Comparison of ENCODE assay signal across 19 mouse cellular contexts in the genomic region with DNA sequence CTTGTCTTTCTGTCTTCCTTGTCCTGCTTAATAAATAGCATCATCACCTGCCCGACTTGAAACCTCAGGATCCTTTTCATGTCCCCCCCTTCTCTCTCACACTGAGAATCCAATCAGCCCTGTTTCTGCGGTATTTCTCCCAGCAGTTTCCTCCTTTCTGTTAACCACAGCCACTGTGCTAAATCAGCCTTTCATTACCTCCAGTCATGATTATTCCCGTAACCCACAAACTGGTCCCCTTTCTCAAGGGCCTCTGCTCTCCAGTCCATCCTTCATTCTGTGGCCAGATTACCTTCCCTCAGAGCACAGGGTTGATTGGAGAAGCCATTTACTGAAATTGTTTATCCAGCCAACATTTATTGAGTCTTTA. TPM values are rescaled to one million over a fixed set of nuclear protein-coding genes. Genes with fewer than 3 reads are reported as not detected.
DNase-seq lines count a peak whose midpoint lies in the region; ATAC-seq and TF ChIP-seq lines count a peak whose summit lies in the region.
"Had no signal": no experiment of that assay in that cellular context is flagged by ENCODE, and none has a peak within 500 bp of the region (broad histone marks: within the 10 kb centered on the region; RNA-seq: fewer than 3 reads in every experiment).

A gene (minus strand): TSS at position 269 of the 370 bp plus-strand sequence.

- peaks cover 7% of the 10 kb centered on the region; the same call in 1 of the 2 replicates for H3K27me3 ChIP-seq in heart, embryonic 10.5 days (ENCODE audit: insufficient read depth, poor library complexity, severe bottlenecking)
- peaks cover 5% of the 10 kb centered on the region; the same call in 1 of the 2 replicates for H3K27me3 ChIP-seq in lung, embryonic 15.5 days
- H3K27me3 ChIP-seq in stomach, postnatal 0 days (ENCODE audit: control insufficient read depth, insufficient read depth, low read length) = no peaks in the 10 kb centered on the region
- H3K27me3 ChIP-seq: hindbrain, embryonic 15.5 days; neural tube, embryonic 13.5 days had no signal

- no peaks in the 10 kb centered on the region for H3K36me3 ChIP-seq in heart, embryonic 10.5 days
- H3K36me3 ChIP-seq in lung, embryonic 15.5 days = no peaks in the 10 kb centered on the region
- H3K36me3 ChIP-seq in stomach, postnatal 0 days (ENCODE audit: control insufficient read depth, insufficient read depth, low read length) = no peaks in the 10 kb centered on the region
- H3K36me3 ChIP-seq: hindbrain, embryonic 15.5 days; limb, embryonic 13.5 days; neural tube, embryonic 13.5 days had no signal

- H3K4me3 ChIP-seq in heart, embryonic 10.5 days = 0 out of 2 replicates have a peak within 1 kb of the TSS, but pooled peaks have one; percentile 1
- H3K4me3 ChIP-seq in lung, embryonic 15.5 days = no peak within 1 kb of the TSS
- no peak within 1 kb of the TSS for H3K4me3 ChIP-seq in stomach, postnatal 0 days (ENCODE audit: low read depth, low read length)
- H3K4me3 ChIP-seq: hindbrain, embryonic 15.5 days; limb, embryonic 13.5 days; neural tube, embryonic 13.5 days had no signal

- intact Hi-C loops in heart, postnatal 10 days (cut with DNase I) = no loop called here

- H3K4me2 ChIP-seq in lung, embryonic 15.5 days = peak within 1 kb of the TSS; percentile 13; the same call in 1 of the 2 replicates
- H3K4me2 ChIP-seq in stomach, postnatal 0 days (replicated peaks; ENCODE audit: low read depth) = no peak within 1 kb of the TSS
- H3K4me2 ChIP-seq: hindbrain, embryonic 15.5 days; limb, embryonic 13.5 days; neural tube, embryonic 13.5 days had no signal

- H3K4me1 ChIP-seq in heart, embryonic 10.5 days = peaks cover 18% of the 10 kb centered on the region
- no peaks in the 10 kb centered on the region for H3K4me1 ChIP-seq in lung, embryonic 15.5 days
- H3K4me1 ChIP-seq in stomach, postnatal 0 days (replicated peaks; ENCODE audit: control insufficient read depth, insufficient read depth) = no peaks in the 10 kb centered on the region
- H3K4me1 ChIP-seq: neural tube, embryonic 13.5 days had no signal

- no peak within 1 kb of the TSS for H3K9ac ChIP-seq in lung, embryonic 15.5 days
- no peak within 1 kb of the TSS for H3K9ac ChIP-seq in stomach, postnatal 0 days (ENCODE audit: low read length)
- H3K9ac ChIP-seq: hindbrain, embryonic 15.5 days; limb, embryonic 13.5 days; neural tube, embryonic 13.5 days had no signal

- no peak for ATAC-seq in lung, embryonic 15.5 days (ENCODE audit: borderline replicate concordance, extremely low read depth, low FRiP score, low TSS enrichment)
- peak; percentile 65 for ATAC-seq in granulocyte monocyte progenitor cell, adult 5-6 weeks (replicated peaks; ENCODE audit: poor library complexity, severe bottlenecking)
- ATAC-seq in megakaryocyte, adult 5-6 weeks (ENCODE audit: poor library complexity, severe bottlenecking) = peak; percentile 39
- no peak for ATAC-seq in stomach, postnatal 0 days (ENCODE audit: low FRiP score, low TSS enrichment)

- H3K9me3 ChIP-seq in heart, embryonic 10.5 days = no peaks in the 10 kb centered on the region
- H3K9me3 ChIP-seq in lung, embryonic 15.5 days = no peaks in the 10 kb centered on the region
- no peaks in the 10 kb centered on the region for H3K9me3 ChIP-seq in stomach, postnatal 0 days (ENCODE audit: control insufficient read depth, low read length)
- H3K9me3 ChIP-seq: hindbrain, embryonic 15.5 days; limb, embryonic 13.5 days; neural tube, embryonic 13.5 days had no signal

- H3K27ac ChIP-seq in heart, embryonic 10.5 days = 0 out of 2 replicates have a peak within 1 kb of the TSS, but pooled peaks have one; percentile 29
- H3K27ac ChIP-seq in lung, embryonic 15.5 days = no peak within 1 kb of the TSS
- no peak within 1 kb of the TSS for H3K27ac ChIP-seq in stomach, postnatal 0 days (replicated peaks)
- H3K27ac ChIP-seq: hindbrain, embryonic 15.5 days; limb, embryonic 13.5 days; neural tube, embryonic 13.5 days had no signal

- WGBS in heart, embryonic 10.5 days = 43% methylated on average over 3 of the region's 3 CpGs
- WGBS in lung, embryonic 15.5 days = 59% methylated on average over 3 of the region's 3 CpGs
- WGBS in stomach, postnatal 0 days = 41% methylated on average over 3 of the region's 3 CpGs

- TF ChIP-seq CTCF in stomach, postnatal 0 days (IDR thresholded peaks at IDR 0.05; ENCODE audit: low read depth) = no peak

- TF ChIP-seq EP300 in stomach, postnatal 0 days (optimal IDR thresholded peaks at IDR 0.05) = no peak

- DNase-seq in heart, embryonic 10.5 days (ENCODE audit: low spot score) = no peak
- DNase-seq in heart, postnatal 10 days = no peak
- DNase-seq in lung, postnatal 25 days (ENCODE audit: low spot score) = no peak
- DNase-seq in layer of hippocampus, postnatal 14 days (ENCODE audit: low spot score in 2 of 2) = no peak
- DNase-seq in stomach, postnatal 0 days (ENCODE audit: low spot score) = no peak
- DNase-seq: adrenal gland, adult 2 months; cerebellum, adult 11 months; embryo, embryonic 11 days; layer of hippocampus, postnatal 36 days; midbrain, embryonic 14.5 days; right cerebral cortex, adult 18-20 months had no signal

RNA-seq across cellular contexts. Expression of the gene that starts here (rescaled TPM):
- polyA plus RNA-seq in heart, embryonic 10.5 days (2016; fragmentation: Nextera tagmentation; extraction: Ambion mirVana) = not detected in 2 replicates
- not detected for total RNA-seq in heart, postnatal 10 days (2021)
- polyA plus RNA-seq in lung, embryonic 15.5 days (2015; fragmentation: Nextera tagmentation; extraction: Ambion mirVana) = not detected in 2 replicates
- total RNA-seq in granulocyte monocyte progenitor cell, adult 5-6 weeks (2014; fragmentation: Nextera tagmentation) = not detected in 2 replicates
- total RNA-seq in granulocyte monocyte progenitor cell, adult 5-6 weeks (2017) = not detected in 2 replicates
- not detected in 2 replicates for total RNA-seq in megakaryocyte, adult 5-6 weeks (2015)
- not detected in 2 replicates for total RNA-seq in megakaryocyte, adult 5-6 weeks (2017)
- total RNA-seq in layer of hippocampus, postnatal 14 days (2021) = not detected
- polyA plus RNA-seq in stomach, postnatal 0 days (2015; fragmentation: Nextera tagmentation; extraction: Ambion mirVana) = not detected in 2 replicates
- total RNA-seq: adrenal gland, adult 2 months; layer of hippocampus, postnatal 36 days had no signal
- polyA plus RNA-seq: adrenal gland, adult 2 months; hindbrain, embryonic 15.5 days; kidney, embryonic 14.5 days; limb, embryonic 13.5 days; midbrain, embryonic 14.5 days; neural tube, embryonic 13.5 days; stomach, embryonic 14.5 days had no signal

Comparison
In these comparisons a context has a peak if more than half of its experiments do, and no peak if none do; other contexts are left out.
1. Peak in ATAC-seq in granulocyte monocyte progenitor cell, adult 5-6 weeks; RNA of the gene not detected or under 1 TPM.
2. Peak in ATAC-seq in megakaryocyte, adult 5-6 weeks; RNA of the gene not detected or under 1 TPM.